Mouse (Mus musculus) gastrocnemius, adult 18-20 months (tissue): ENCODE data around the gene Lyz1. TPM values are rescaled to one million over a fixed set of nuclear protein-coding genes. Genes with fewer than 3 reads are reported as not detected.
"Not testable (repeated sequence)": the region's sequence is repeated elsewhere in the genome, so short reads cannot be mapped to it uniquely, and the experiment has no call there.

Source experiments
- DNase-seq: peaks from one replicate; pipeline ENCODE4 v3.0.0; 2021; ENCODE audit warnings: low spot score
- total RNA-seq, 2 experiments: library from RNA; stranded (reverse); gene quantifications; 2 replicates each; pipeline ENCODE4 v1.2.3; 2021

Gene Lyz1
- total RNA-seq, 2 experiments from 2014 or later = 3.9 to 6.6 TPM

DNA sequence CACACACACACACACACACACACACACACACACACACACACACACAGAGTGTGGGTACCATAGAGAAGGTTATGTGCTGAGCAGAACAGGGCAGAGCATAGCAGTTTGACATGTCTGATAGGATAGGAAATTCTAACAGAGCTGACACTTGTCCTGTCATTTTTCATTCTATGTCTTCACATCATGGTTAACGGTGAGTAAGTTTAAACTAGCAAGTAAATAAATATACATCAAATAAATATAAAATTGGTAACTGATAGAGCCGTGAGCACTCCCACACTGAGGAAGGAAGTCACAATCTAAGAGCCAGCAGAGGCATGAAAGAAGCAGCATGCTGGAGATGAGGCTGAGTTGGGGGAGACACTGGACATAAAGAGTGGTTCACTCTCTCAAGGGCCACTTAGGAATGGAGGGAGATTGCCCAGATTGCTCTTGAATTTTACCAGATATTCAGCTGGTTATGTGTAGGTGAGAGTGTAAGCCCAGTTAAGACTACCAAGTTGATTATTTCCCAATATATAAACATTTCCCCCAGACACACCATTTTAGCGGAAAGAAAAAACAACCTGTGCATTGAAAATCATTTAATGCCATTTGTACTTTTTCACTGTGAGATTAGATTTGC, 5.3 kb downstream of the Lyz1 start:
- DNase-seq = no peak

DNA sequence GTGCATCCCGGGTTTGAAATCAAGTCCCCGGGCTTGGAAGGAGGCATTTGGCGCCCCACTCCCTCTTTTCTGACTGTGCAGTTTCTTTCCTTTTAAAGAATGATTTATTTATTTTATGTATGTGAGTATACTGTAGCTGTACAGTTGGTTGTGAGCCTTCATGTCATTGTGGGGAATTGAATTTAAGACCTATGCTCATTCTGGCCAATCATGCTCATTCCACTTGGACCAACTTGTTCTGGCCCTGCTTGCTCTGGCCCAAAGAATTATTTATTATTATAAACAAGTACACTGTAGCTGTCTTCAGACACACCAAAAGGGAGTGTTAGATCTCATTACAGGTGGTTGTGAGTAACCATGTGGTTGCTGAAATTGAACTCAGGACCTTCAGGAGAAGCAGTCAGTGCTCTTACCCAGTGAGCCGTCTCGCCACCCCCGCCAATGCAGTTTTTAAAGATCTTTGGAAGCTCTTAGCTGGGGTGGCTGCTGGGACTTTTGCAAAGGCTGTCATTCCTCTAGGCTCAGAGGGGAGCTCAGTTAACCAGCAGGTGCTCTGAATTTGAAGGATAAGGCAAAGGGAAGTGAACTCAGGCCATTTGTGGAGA, 6.2 kb downstream of the Lyz1 start:
- DNase-seq = no peak

DNA sequence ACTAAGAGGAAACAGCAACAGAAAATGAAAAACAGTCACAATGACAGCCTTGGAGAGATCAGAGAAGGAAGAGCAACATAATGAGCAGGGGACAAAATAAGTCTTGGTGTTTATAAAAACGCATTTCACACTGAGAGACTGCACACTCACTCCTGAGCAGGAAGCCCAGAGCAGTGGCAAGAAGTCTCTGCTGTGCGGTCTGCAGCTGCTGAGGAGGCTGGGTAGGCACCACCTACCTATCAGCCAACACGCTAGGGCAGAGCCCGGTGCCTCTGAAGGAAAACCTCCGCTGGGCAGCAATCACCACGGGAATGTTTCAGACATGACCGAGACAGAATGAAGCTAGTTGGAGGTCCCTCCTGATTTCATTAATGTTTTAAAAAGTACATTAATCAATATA, 7.1 kb downstream of the Lyz1 start:
- not testable (repeated sequence) for DNase-seq

DNA sequence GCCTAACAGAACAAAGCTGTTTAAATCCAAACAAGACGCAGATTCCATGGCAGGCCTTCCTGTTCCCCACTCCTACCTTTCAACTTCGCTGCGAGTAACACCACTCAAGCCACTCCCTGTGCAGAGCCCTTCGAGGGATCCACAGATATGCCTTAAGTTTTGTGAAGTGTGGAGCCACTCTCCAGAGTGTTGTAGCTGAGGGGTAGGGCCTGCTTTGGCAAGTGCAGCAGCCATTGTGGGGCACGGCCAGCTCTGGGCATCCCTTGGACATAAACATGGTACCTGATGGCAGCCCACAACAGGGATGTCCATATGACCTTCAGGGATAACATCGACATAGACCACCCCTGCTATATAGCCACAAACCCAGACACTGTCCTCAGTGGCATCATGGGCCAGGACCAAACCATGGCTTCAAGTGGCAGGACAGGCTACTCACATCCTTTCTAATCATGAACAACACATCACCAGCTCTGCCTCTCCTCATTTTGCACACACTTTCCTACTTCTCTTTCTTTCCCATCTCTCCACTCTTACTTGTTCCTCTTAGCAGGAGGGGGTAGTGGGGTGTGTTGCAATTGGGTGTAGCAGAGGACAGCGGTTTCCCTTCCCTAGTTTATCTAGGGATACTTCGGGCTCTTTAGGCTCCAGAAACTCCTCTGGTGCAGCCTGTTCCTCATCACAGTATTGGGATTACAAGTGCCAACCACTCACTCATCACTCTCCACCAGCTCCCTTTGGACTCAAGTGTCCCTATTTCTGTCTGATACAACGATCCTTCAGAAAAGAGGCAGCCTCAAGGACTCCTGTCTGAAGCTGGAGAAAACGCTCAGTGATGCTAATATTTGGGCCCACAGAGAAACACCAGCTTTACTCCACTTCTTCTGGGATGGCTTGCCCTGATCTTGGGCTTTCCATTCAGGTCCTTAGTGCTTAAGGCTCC, 7.8 kb downstream of the Lyz1 start:
- no peak for DNase-seq

DNA sequence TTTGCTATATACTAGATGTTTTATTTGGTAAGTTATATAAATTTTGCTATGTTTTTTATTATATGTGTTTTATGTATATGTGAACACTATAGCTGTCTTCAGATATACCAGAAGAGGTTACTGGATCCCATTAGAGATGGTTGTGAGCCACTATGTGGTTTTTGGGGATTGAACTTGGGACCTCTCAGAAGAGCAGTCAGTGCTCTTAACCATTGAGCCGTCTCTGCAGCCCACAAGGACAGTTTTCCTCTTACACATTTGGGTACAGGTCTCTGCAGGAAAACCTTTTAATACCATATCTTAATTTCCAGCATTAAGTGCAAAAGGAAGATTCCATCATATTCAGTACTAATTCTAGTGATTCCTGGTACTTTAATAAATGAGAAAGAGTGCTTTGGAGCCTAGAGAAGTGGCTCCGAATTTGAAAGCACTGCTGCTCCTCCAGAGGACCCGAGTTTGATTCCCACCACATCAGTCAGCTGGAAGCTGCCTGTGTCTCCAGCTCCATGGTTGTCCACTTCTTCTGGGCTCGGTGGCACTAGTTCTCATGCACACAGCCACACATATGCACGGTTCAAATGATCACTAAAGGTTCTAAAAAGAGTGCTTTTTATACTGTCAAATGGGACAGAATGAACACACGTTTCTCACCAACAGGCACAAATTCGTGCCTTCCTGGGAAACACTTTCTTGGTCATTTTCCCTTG, 8.6 kb downstream of the Lyz1 start:
- DNase-seq = no peak

DNA sequence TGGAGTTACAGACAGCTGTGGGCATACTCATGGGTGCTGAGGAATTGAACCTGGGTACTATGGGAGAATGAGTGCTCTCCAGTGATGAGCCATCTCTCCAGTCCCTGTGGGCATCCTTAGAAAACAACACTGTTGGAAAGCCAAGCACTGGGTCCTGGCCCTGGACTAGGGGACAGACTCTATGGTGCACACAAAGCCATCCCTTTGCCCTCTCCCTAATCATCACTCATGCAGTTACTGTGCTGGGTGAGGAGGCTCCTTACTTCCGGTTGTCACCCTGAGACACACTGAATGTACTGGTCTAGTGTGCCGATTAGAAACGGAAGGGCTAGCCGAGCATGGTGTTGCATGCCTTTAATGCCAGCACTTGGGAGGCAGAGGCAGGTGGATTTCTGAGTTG, 9.5 kb downstream of the Lyz1 start:
- not testable (repeated sequence) for DNase-seq

DNA sequence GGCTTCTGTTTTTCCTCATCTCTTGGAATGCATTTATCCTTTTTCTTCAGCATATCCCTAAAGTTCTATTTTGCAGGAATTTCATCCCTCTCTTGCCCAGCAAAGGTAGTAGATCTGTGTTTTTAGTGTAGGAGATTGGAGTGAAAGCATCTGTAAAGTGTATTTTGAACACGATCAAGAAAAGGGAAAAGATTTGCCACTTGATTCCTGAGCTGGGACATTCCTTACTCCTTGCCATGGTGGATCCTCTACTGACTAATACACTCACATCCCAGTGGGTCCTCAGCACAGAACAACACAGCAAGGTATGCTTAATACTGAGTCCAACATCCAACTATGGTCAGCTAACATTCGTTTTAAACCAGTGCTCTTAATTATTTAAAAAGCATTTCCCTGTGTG, 10.1 kb downstream of the Lyz1 start:
- no peak for DNase-seq

DNA sequence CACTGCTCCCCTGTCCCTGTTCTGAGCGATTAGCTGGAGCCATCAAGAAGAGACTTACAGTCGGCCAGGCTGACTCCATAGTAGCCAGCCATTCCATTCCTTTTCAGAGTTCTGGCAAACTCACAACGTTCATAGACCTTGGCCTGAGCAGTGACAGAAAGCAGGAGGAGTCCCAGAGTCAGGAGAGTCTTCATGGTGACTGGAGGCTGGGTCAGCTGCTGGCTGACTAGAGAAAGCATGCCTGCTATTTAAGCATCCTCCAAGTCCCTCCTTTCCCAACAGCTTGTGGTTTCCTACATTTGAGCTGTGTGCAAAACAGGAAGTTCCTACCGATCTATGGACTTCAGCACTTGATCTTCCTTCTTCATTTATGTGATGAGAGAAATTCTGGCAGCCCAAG, 10.6 kb downstream of the Lyz1 start, which contains the start of gene Lyz2:
TSS of gene Lyz2 (minus strand) at position 273 of the 400 bp plus-strand sequence.
- no peak for DNase-seq

DNA sequence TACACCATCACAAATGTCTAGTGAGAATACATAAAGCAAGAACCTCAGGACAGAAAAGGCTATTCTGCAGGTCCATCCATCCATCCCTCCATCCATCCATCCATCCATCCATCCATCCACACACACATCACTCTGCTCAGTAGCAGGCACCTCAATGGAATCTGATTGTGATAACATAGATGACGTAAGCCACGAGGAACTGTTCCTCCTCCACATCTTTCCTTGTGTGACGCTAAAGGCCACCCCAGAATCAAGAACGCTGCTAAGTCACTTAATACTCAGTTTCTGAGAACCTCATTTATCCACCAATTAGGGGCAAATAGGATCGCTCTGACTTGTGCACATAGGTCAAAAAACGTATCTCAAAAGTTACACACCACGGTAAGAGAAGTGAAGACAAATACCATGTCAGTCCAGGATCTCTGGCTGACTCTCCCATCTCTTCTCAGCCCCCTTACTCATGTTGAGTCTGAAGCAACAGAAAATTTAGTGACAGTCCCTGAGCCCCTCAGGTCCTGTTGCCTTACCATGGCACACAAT, 11.2 kb downstream of the Lyz1 start:
- DNase-seq = no peak

DNA sequence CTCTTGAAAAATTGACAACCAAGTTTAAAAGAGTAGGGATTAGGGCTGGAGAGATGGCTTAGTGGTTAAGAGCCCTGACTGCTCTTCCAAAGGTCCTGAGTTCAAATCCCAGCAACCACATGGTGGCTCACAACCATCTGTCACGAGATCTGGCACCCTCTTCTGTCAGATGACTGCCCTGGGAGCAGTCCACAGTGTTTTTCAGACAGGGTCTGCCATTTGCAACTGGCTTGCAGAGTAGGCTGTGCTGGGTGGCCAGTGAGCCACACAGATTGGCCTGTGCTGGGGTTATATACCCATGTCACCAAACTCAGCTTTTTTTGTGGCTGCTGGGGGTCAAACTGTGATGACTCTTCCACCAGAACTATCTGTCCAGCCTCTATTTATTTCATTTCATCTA, 12.7 kb downstream of the Lyz1 start:
- DNase-seq = no peak

DNA sequence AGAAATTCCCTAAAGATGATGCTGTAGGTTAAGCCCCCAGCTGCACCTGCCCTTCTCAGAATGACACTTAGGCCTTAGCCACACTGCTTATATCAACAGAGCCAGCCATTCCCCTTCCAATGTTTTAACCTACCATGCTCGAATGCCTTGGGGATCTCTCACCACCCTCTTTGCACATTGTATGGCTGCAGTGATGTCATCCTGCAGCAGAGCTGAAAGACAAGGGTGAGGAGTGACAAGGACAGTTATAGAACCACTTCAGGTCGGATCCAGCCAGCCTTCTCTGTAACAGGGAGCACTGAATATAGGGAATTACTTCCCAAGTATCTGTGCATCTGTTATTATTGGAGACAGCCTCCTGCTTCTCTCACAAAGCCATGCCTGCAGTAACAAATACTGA, 14.2 kb downstream of the Lyz1 start:
- DNase-seq = not testable (repeated sequence)

DNA sequence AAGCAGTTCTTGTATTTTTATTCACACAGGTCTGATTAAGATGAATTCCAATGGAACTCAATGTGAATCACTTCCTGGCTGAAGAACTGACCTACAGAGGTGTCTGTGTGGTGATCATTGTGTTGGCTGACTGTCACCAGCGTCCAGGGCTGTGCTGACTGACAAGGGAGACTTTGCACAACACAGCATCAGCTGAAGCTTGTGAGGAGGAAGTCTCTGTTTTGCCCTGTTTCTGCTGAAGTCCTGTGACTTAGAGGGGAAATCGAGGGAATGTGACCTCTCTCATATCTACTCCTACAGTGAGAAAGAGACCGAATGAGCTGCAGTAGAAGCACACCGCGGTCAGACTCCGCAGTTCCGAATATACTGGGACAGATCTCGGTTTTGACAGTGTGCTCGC, 14.9 kb downstream of the Lyz1 start:
- DNase-seq = not testable (repeated sequence)

DNA sequence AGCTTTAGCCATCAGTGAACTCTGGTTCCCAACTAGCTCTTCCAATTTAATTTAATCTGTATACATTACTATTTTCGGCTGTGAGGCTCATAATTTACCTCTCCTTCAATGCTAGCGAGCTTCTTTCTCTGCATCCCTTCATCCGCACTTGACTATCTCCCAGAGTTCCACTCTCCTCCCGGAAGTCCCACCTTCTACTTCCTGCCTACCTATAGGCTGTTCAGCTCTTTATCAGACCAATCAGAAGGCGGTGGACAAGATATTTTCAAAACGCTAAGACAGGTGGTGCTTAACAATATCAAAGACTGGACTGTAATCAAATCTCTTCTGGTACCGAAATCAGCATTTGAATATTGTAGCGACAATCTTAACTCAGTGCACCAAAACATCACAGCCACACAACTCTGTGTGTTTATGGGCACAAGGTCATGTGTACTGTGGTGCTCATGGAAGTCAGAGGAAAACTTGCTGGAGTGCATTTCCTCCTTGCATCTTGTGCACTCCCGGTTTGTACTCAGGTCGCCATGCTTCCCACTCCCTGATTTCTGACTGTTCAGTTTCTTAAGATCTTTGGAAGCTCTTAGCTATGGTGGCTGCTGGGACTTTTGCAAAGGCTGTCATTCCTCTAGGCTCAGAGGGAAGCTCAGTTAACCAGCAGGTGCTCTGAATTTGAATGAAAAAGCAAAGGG, 16.8 kb downstream of the Lyz1 start:
- DNase-seq = no peak

DNA sequence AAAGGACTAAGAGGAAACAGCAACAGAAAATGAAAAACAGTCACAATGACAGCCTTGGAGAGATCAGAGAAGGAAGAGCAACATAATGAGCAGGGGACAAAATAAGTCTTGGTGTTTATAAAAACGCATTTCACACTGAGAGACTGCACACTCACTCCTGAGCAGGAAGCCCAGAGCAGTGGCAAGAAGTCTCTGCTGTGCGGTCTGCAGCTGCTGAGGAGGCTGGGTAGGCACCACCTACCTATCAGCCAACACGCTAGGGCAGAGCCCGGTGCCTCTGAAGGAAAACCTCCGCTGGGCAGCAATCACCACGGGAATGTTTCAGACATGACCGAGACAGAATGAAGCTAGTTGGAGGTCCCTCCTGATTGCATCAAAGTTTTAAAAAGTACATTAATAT, 18.0 kb downstream of the Lyz1 start:
- DNase-seq = not testable (repeated sequence)

DNA sequence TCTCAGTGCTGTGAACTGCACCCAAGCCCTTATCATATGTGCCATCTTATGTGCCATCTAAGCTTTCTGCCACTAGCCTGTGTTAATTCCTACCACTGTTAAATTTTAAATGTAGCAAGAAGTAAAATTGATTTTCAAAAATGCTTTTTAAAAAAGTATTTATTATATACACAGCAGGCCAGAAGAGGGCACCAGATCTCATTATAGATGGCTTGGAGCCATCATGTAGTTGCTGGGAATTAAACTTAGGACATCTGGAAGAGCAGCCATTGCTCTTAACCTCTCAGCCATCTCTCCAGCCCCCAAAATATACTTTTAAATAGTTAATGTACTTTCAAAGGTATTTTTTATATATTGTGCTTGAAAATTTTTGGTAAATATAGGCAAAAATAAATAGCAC, 20.6 kb downstream of the Lyz1 start:
- no peak for DNase-seq

DNA sequence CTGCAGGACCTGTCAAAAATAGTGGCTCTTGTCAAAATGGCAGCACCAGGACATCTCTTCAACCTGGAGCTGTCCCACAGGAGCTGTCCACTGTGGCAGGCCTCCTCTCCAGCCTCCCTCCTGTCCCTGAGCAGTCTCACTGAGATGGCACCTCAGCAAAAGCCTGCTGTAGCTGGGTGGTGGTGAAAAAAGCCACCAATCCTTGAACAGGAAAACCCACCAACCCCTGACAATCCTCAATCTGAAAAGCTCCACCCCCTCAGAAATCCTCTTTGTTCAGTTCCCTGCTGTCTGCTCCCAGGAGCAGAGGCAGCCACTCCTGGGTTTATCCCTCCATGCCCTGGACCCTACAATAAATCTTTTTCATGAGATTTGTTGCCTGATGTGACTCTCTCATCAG, 32.8 kb downstream of the Lyz1 start:
- DNase-seq = no peak

DNA sequence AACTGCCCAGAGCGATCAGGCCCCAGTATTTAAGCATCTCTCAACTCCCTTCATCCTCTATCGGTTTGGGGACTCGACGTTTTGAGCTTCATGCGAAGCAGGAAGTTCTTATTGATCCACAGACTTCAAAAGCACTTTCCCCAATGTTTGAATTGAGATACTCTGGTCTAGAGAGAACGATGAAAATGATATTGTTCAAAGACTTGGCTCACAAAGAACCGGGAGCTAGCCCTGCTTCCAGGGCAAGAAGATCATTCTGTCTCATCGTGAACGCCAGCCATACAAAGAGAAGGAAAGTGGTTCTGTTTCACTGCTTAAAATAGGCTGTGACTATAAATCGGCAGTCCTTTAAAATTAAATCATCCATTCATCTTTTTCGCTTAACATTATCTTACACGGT, 54.1 kb downstream of the Lyz1 start, which contains the start of gene 9530003J23Rik:
TSS of gene 9530003J23Rik (minus strand) at position 101 of the 400 bp plus-strand sequence.
- no peak for DNase-seq
